Mouse (Mus musculus): ENCODE data around the gene Fancl.

DNA sequence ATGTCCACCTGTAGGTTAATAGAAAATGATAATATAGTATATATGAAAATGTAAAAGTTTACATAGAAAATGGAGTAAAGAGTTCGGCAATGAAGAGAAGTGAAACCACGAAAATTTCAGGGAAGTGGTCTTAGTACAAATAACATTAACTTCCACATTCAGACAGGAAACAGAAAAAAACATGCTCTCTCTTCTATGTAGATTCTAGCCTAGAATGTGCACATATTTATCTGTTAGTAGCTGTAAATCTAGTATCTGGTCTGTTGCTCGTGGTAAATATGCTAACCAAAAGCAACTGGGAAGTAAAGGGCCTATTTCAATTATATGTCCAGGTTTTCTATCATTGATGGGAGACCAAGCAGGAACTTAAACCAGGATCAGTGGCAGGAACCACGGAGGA is 66.8 kb downstream of the Fancl start:
- TF ChIP-seq USF1 (IDR thresholded peaks at IDR 0.05; ENCODE audit: low read depth) (no peak), MYOG (IDR thresholded peaks at IDR 0.05; ENCODE audit: control insufficient read depth, extremely low read depth, insufficient read length) (no peak), CTCF (IDR thresholded peaks at IDR 0.05; ENCODE audit: control insufficient read depth, insufficient read depth, insufficient read length) (no peak), MAX (IDR thresholded peaks at IDR 0.05) (no peak), CEBPB (IDR thresholded peaks at IDR 0.05; ENCODE audit: low read depth) (no peak)

Measured in C2C12 (cell line).